Mouse (Mus musculus) stomach, embryonic 16.5 days (tissue): ENCODE measurements around the gene Ripor3. TPM values are rescaled to one million over a fixed set of nuclear protein-coding genes. Genes with fewer than 3 reads are reported as not detected.
A peak's percentile ranks its signal among the peaks of the same experiment; 100 is the strongest.

Experiments
- ATAC-seq: fragments of 200-750 bp; cut with Nextera tagmentation; 2 replicates; pipeline ENCODE4 v1.8.0; 2017; ENCODE audit warnings: moderate number of reproducible peaks, moderate TSS enrichment; ENCODE audit not compliant: insufficient read depth, low FRiP score
- H3K27ac ChIP-seq: fragments of 300-500 bp; sonication (generic); 2 replicates; pipeline ENCODE4 v1.5.1; 2014; ENCODE audit warnings: low read length
- H3K27me3 ChIP-seq: fragments of 300-500 bp; sonication (generic); 2 replicates; pipeline ENCODE4 v1.6.1; 2014; ENCODE audit warnings: low read length, control low read depth, mixed read lengths; ENCODE audit not compliant: control insufficient read depth, insufficient read depth
- H3K36me3 ChIP-seq: fragments of 300-500 bp; sonication (generic); 2 replicates; pipeline ENCODE4 v1.6.1; 2014; ENCODE audit warnings: low read length; ENCODE audit not compliant: control insufficient read depth, insufficient read depth
- H3K4me1 ChIP-seq: fragments of 300-500 bp; sonication (generic); 2 replicates; pipeline ENCODE4 v1.6.1; 2014; ENCODE audit warnings: low read length, control low read depth, mixed read lengths; ENCODE audit not compliant: control insufficient read depth, insufficient read depth
- H3K4me2 ChIP-seq: fragments of 300-500 bp; sonication (generic); 2 replicates; pipeline ENCODE4 v1.6.1; 2014; ENCODE audit warnings: low read depth, low read length, mixed read lengths
- H3K4me3 ChIP-seq: fragments of 300-500 bp; sonication (generic); replicated peaks from 2 replicates; pipeline ENCODE4 v1.5.1; 2014; ENCODE audit warnings: mild to moderate bottlenecking, low read length
- H3K9ac ChIP-seq: fragments of 300-500 bp; sonication (generic); 2 replicates; pipeline ENCODE4 v1.6.1; 2014; ENCODE audit warnings: low read length
- H3K9me3 ChIP-seq: fragments of 300-500 bp; sonication (generic); replicated peaks from 2 replicates; pipeline ENCODE4 v1.6.1; 2016; ENCODE audit warnings: low read length, control low read depth; ENCODE audit not compliant: control insufficient read depth
- WGBS: fragments of 180-500 bp; shearing (Covaris S2); extraction: QIAGEN DNeasy Blood & Tissue Kit; methylation state at CpG from one replicate; pipeline ENCODE4 v1.1.7; 2014; 5-methylcytosine and 5-hydroxymethylcytosine counted together
- polyA plus RNA-seq: library from polyadenylated mRNA; unstranded; fragments of >200 nt; fragmentation: Nextera tagmentation; extraction: Ambion mirVana; gene quantifications from 2 replicates; pipeline ENCODE4 v1.2.1, GENCODE M21; 2015

Ripor3 gene
- polyA plus RNA-seq, 1 experiment from 2014 or later: 3.5 TPM

- Histone ChIP-seq H3K9me3 (0 out of 2 replicates have a peak, but pooled peaks cover 5% of the 10 kb centered on the region), H3K4me2 (no peak overlapping the region), H3K4me1 (peaks cover 15% of the 10 kb centered on the region), H3K27me3 (no peaks in the 10 kb centered on the region), H3K9ac (peak overlapping the region; percentile 43), H3K36me3 (0 out of 2 replicates have a peak, but pooled peaks cover 2% of the 10 kb centered on the region), H3K27ac (no peak overlapping the region), H3K4me3 (no peak overlapping the region)
- no peak for ATAC-seq
- WGBS: 69% methylated on average over 2 of the region's 2 CpGs
Observed at GRCm38 (mm10) chr2:168002884-168003283, 7.5 kb downstream of the Ripor3 start.

- no peak for ATAC-seq
- no peak overlapping the region for H3K9ac ChIP-seq
- H3K27ac ChIP-seq: no peak overlapping the region
- H3K4me2 ChIP-seq: no peak overlapping the region
- H3K4me3 ChIP-seq: no peak overlapping the region
- H3K27me3 ChIP-seq: no peaks in the 10 kb centered on the region
- H3K9me3 ChIP-seq: 0 out of 2 replicates have a peak, but pooled peaks cover 5% of the 10 kb centered on the region
- 0 out of 2 replicates have a peak, but pooled peaks cover 2% of the 10 kb centered on the region for H3K36me3 ChIP-seq
- H3K4me1 ChIP-seq: peaks cover 15% of the 10 kb centered on the region
- 58% methylated on average over 4 of the region's 4 CpGs for whole genome bisulfite sequencing
Observed at GRCm38 (mm10) chr2:168002188-168002587, 8.2 kb downstream of the Ripor3 start.

- no peak overlapping the region for H3K9ac ChIP-seq
- H3K4me2 ChIP-seq: no peak overlapping the region
- H3K4me3 ChIP-seq: no peak overlapping the region
- WGBS: 83% methylated on average over 3 of the region's 3 CpGs
- H3K4me1 ChIP-seq: peaks cover 4% of the 10 kb centered on the region; the same call in 1 of the 2 replicates
- 0 out of 2 replicates have a peak, but pooled peaks cover under 1% of the 10 kb centered on the region for H3K36me3 ChIP-seq
- no peak for ATAC-seq
- 0 out of 2 replicates have a peak, but pooled peaks cover 5% of the 10 kb centered on the region for H3K9me3 ChIP-seq
- H3K27me3 ChIP-seq: no peaks in the 10 kb centered on the region
- no peak overlapping the region for H3K27ac ChIP-seq
Observed at GRCm38 (mm10) chr2:167999145-167999743, 11.2 kb downstream of the Ripor3 start.

- 0 out of 2 replicates have a peak, but pooled peaks cover 5% of the 10 kb centered on the region for H3K9me3 ChIP-seq
- no peaks in the 10 kb centered on the region for H3K36me3 ChIP-seq
- no peak overlapping the region for H3K4me3 ChIP-seq
- H3K4me2 ChIP-seq: no peak overlapping the region
- ATAC-seq: no peak
- no peaks in the 10 kb centered on the region for H3K27me3 ChIP-seq
- no peak overlapping the region for H3K27ac ChIP-seq
- H3K9ac ChIP-seq: no peak overlapping the region
- WGBS: 55% methylated on average over 3 of the region's 3 CpGs
- H3K4me1 ChIP-seq: no peaks in the 10 kb centered on the region
Observed at GRCm38 (mm10) chr2:167997562-167997961, 12.9 kb downstream of the Ripor3 start.

- no peaks in the 10 kb centered on the region for H3K27me3 ChIP-seq
- no peak for ATAC-seq
- no peak overlapping the region for H3K4me3 ChIP-seq
- 0 out of 2 replicates have a peak, but pooled peaks cover 5% of the 10 kb centered on the region for H3K9me3 ChIP-seq
- 50% methylated on average over 8 of the region's 8 CpGs for WGBS
- no peak overlapping the region for H3K27ac ChIP-seq
- H3K4me2 ChIP-seq: no peak overlapping the region
- no peaks in the 10 kb centered on the region for H3K4me1 ChIP-seq
- H3K36me3 ChIP-seq: no peaks in the 10 kb centered on the region
- no peak overlapping the region; the same call in 1 of the 2 replicates for H3K9ac ChIP-seq
Observed at GRCm38 (mm10) chr2:167996672-167997215, 13.7 kb downstream of the Ripor3 start.

- no peak overlapping the region for H3K4me3 ChIP-seq
- no peak for ATAC-seq
- H3K27me3 ChIP-seq: no peaks in the 10 kb centered on the region
- no peak overlapping the region for H3K9ac ChIP-seq
- no peaks in the 10 kb centered on the region for H3K4me1 ChIP-seq
- no peak overlapping the region for H3K27ac ChIP-seq
- WGBS: 51% methylated on average over 19 of the region's 19 CpGs
- no peak overlapping the region for H3K4me2 ChIP-seq
- no peaks in the 10 kb centered on the region for H3K36me3 ChIP-seq
- 0 out of 2 replicates have a peak, but pooled peaks cover 5% of the 10 kb centered on the region for H3K9me3 ChIP-seq
Observed at GRCm38 (mm10) chr2:167995870-167996635, 14.4 kb downstream of the Ripor3 start.

GRCm38 (mm10) chr2:167993260-167993659, 17.2 kb downstream of the Ripor3 start:
- Histone ChIP-seq H3K27ac (no peak overlapping the region), H3K9ac (no peak overlapping the region), H3K9me3 (no peaks in the 10 kb centered on the region), H3K27me3 (no peaks in the 10 kb centered on the region), H3K4me3 (no peak overlapping the region), H3K4me2 (no peak overlapping the region), H3K36me3 (no peaks in the 10 kb centered on the region), H3K4me1 (peaks cover 20% of the 10 kb centered on the region)
- 52% methylated on average over 13 of the region's 13 CpGs for WGBS
- 0 out of 2 replicates have a peak, but pooled peaks have one; percentile 10 for ATAC-seq

- peaks cover 35% of the 10 kb centered on the region for H3K4me1 ChIP-seq
- H3K36me3 ChIP-seq: no peaks in the 10 kb centered on the region
- no peaks in the 10 kb centered on the region for H3K27me3 ChIP-seq
- peak overlapping the region; percentile 43 for H3K9ac ChIP-seq
- no peak overlapping the region for H3K4me3 ChIP-seq
- 0 out of 2 replicates have a peak overlapping the region, but pooled peaks have one; percentile 22 for H3K4me2 ChIP-seq
- H3K27ac ChIP-seq: peak overlapping the region; percentile 30; the same call in 1 of the 2 replicates
- no peaks in the 10 kb centered on the region for H3K9me3 ChIP-seq
- ATAC-seq: peak; percentile 58; the same call in 1 of the 2 replicates
- 43% methylated on average over 14 of the region's 14 CpGs for WGBS
Observed at GRCm38 (mm10) chr2:167989310-167989709, 21.1 kb downstream of the Ripor3 start.

- Histone ChIP-seq H3K27me3 (no peaks in the 10 kb centered on the region), H3K9me3 (no peaks in the 10 kb centered on the region), H3K4me1 (peaks cover 35% of the 10 kb centered on the region), H3K27ac (peak overlapping the region; percentile 73), H3K4me3 (no peak overlapping the region), H3K9ac (peak overlapping the region; percentile 27), H3K36me3 (no peaks in the 10 kb centered on the region), H3K4me2 (0 out of 2 replicates have a peak overlapping the region, but pooled peaks have one; percentile 13)
- 42% methylated on average over 12 of the region's 12 CpGs for WGBS
- peak; percentile 59 for ATAC-seq
Observed at GRCm38 (mm10) chr2:167987640-167988039, 22.8 kb downstream of the Ripor3 start.
